Mouse (Mus musculus) thymus, postnatal 4 days (tissue): ENCODE measurements around the gene Rorc.

Source experiments
- DNase-seq: peaks from one replicate; pipeline ENCODE4 v3.0.0; 2021

Gene Rorc

GRCm38 (mm10) chr3:94377028-94377923, 4.7 kb downstream of the Rorc start:
- DNase-seq, result peak; percentile 96

- peak; percentile 49 for DNase-seq
Observed at GRCm38 (mm10) chr3:94379831-94380510, 7.4 kb downstream of the Rorc start.

- peak; percentile 67 for DNase-seq
Observed at GRCm38 (mm10) chr3:94382308-94382707, 9.7 kb downstream of the Rorc start.

- peak; percentile 64 for DNase-seq
Observed at GRCm38 (mm10) chr3:94383476-94383875, 10.9 kb downstream of the Rorc start.

DNA sequence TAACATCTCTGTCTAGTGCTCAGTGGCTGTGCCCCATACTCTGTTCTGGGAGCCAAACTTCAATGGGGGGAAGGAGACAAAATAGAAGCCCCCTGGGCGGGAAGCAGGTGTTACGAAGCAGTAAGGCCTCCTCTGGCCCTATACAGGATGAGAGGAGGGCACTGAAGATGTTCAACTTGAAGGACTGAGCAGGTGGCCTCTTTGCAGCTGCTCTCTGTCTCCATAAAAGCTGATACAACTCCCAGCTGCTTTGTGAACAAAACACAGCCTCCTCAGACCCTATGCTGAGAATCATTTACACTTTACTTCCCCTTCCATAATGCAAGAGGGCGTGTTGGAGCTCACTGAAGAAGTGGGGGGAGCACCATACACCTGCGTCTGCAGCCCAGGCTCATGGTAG, 14.1 kb downstream of the Rorc start:
- DNase-seq, result peak; percentile 72

DNA sequence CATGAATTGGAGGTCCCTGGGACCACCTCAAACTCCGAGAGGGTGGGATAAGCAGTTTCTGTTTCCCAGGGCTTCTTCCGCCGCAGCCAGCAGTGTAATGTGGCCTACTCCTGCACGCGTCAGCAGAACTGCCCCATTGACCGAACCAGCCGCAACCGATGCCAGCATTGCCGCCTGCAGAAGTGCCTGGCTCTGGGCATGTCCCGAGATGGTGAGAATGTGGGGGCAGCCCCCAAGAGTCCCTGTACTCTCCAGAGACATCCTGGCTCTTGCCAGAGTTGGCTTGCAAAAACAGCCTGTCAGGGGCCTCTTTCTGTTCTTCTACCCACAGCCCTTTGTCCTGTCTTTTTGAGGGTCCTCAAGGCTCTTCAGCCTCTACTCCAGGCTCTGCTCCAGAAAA, 14.8 kb downstream of the Rorc start:
- peak; percentile 60 for DNase-seq

- peak; percentile 84 for DNase-seq
Observed at GRCm38 (mm10) chr3:94388047-94388446, 15.5 kb downstream of the Rorc start.

DNA sequence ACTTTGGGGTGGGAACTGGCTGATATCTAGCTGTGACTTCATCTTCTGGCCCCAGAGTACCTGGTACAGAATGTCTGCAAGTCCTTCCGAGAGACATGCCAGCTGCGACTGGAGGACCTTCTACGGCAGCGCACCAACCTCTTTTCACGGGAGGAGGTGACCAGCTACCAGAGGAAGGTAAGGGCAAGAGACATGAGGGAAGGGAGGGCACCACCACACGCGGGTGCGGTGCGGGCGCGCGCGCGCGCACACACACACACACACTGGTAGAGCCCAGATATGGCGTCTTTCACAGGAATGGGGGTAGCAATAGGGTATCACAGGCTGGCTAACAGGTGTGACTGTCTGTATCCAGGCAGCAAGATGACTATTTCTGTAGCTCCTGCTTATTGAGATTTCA, 16.8 kb downstream of the Rorc start:
- peak; percentile 45 for DNase-seq

DNA sequence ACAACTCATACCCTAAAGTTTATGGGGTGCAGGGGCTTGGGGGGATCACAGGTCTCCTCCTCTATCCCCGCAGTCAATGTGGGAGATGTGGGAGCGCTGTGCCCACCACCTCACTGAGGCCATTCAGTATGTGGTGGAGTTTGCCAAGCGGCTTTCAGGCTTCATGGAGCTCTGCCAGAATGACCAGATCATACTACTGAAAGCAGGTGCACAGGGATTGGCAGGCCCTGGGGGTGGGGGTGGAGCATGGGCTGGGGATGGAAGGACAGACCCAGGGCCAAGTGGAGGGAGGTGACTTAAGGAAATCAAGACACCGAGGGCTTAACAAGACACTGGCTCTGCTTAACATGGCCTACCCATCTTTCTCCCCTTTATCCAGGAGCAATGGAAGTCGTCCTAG, 18.4 kb downstream of the Rorc start:
- peak; percentile 22 for DNase-seq

DNA sequence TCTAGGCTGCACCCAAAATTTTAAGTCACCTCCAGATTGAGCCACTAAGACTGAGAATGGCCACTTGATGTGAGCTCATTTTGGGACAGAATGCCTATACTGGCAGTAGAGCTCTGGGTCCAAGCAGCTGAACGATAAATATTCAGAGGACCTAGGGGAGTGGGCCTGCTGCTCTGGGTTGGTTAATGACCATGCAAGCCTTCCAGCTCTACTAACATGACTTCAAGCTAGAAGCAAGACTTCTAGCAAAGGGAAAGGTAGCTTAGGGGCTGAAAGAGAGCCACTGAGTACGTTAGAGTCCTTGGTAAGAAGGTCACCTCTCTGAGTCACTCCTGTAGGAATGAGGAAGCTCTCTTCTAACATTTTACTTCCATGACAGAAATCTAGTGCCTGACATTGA, 19.5 kb downstream of the Rorc start:
- peak; percentile 4 for DNase-seq

DNA sequence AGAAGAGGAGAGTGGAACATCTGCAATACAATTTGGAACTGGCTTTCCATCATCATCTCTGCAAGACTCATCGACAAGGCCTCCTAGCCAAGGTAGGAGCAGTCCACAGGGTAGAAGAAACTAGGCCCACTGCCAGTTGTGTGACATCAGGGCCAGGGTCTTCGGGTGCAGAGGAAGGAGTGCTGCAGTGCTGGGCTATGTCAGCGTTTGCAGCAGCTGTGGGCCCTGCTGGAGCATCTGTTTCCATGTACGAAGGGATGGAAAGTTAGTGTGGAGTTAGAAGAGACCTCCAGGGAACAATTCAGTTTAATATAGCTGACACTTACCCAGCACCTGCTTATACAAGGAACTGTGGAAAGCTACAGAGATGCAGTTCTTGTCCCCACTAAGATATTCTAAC, 20.5 kb downstream of the Rorc start:
- DNase-seq, result peak; percentile 14

GRCm38 (mm10) chr3:94396336-94396735, 23.7 kb downstream of the Rorc start:
- DNase-seq, result no peak

DNA sequence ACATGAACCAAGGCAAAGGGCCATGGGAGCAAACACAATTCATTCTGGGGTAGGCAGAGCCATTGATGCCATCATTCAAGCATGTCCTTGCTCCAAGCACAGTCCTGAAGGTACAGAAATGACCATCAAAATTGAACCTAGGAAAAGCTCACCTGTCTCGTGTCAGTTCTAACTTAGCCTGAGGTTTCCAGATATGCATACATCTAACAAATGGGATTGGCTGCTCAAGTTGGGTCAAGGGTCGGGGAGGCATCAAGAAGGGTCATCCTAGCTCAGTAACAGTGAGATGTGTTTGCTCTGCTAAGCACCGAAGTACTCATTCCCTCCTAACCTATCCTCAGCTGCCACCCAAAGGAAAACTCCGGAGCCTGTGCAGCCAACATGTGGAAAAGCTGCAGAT, 24.3 kb downstream of the Rorc start:
- DNase-seq, result no peak

DNA sequence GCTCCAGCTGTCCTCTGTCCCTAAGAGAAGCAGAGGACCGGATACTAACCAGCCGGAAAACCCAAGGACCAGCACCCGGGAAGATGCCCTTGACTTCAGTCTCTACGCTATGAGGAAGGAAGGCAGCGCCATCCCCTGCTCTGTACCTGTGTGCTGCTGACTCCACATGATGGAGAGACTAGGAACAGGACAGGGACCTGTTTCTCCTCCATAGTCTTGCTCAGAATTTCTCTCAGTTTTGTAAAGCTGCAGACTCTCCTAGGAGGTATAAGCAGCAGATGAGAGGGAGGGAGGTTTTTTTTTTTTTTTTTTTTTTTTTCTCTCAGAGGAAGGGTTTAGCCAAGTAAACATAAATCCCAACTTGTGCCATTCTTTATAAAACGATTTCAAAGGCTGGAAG, 25.6 kb downstream of the Rorc start, which contains the start of gene Lingo4:
Gene Lingo4 (plus strand): TSS at position 301 of the 400 bp plus-strand sequence.
- no peak for DNase-seq

GRCm38 (mm10) chr3:94398943-94399481, 26.4 kb downstream of the Rorc start:
- peak; percentile 72 for DNase-seq

DNA sequence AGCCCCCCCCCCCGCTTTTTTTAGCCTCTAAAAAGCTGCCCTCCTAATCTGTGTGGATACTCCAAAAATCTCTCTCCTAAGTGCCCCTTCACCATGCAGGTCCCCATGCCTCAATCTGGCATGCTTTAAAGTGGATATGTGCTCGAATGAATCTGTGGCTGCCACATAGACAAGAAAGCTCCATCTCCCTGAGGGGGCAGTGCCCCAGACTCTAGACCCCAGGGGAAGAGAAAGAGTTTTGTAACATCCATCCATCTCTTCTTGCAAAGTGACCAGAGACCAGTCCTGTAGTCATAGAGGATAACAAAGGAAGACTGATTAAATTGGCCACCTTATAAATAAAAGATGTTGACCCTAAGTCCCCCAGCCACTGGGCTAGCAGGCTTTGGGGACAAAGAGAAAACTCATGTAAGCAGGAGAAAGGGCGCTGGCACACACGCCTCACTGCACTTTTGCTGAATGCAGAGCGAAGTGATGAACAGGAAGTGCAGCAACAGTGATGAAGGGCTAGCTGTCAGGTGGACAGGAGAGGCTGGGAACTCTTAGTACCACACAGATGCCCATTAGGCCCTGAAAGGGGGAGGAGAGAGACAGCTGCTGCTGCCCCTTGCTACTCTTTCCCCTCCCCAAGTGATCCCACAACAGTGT, 27.2 kb downstream of the Rorc start:
- peak; percentile 40 for DNase-seq

GRCm38 (mm10) chr3:94402451-94402850, 29.9 kb downstream of the Rorc start:
- no peak for DNase-seq

- DNase-seq, result peak; percentile 63
Observed at GRCm38 (mm10) chr3:94404366-94405054, 31.9 kb downstream of the Rorc start.

DNA sequence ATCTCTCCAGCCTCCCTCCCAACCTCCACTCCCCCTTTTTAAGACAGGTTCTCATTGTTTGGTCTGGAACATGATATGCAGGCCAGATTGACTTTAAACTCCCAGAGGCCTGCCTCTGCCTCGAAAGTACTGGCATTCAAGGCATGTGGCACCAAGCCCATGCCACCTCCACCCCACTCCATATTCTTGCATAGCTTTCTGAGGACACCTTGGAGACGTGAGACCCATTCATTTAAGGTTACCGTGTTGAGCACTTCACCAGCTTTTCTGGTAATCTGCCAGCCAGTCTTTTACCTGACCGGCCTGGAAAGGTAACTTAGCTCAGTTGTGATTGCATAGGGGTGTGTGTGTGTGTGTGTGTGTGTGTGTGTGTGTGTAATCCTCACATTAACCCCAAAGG, 33.0 kb downstream of the Rorc start:
- DNase-seq, result no peak

- DNase-seq, result peak; percentile 75
Observed at GRCm38 (mm10) chr3:94412530-94412929, 39.9 kb downstream of the Rorc start.

- peak; percentile 96 for DNase-seq
Observed at GRCm38 (mm10) chr3:94413031-94413679, 40.6 kb downstream of the Rorc start, which contains the start of gene Tdrkh. TSS of gene Tdrkh (plus strand) at chr3:94413273.

GRCm38 (mm10) chr3:94430980-94431379, 58.4 kb downstream of the Rorc start:
- no peak for DNase-seq
